Mouse (Mus musculus) ovary, adult 18-20 months (tissue): ENCODE data around the gene AL732309.1.

Experiments used
- DNase-seq: peaks from one replicate; pipeline ENCODE4 v3.0.0; 2022; ENCODE audit warnings: low spot score, mixed read lengths

Gene AL732309.1

GRCm38 (mm10) chr2:25246183-25247072 lies at the start of gene AL732309.1:
AL732309.1 (minus strand) TSS chr2:25246863.
- DNase-seq = no peak

- no peak for DNase-seq
Measured at GRCm38 (mm10) chr2:25293706-25294105, 47.0 kb upstream of the AL732309.1 start.

GRCm38 (mm10) chr2:25292856-25293255 lies 46.2 kb upstream of the AL732309.1 start:
- no peak for DNase-seq

- no peak for DNase-seq
Measured at GRCm38 (mm10) chr2:25292054-25292544, 45.4 kb upstream of the AL732309.1 start.

- no peak for DNase-seq
Measured at GRCm38 (mm10) chr2:25291184-25292053, 44.8 kb upstream of the AL732309.1 start.

- DNase-seq = no peak
Measured at GRCm38 (mm10) chr2:25290816-25291130, 44.1 kb upstream of the AL732309.1 start.

- no peak for DNase-seq
Measured at GRCm38 (mm10) chr2:25290101-25290815, 43.6 kb upstream of the AL732309.1 start.

GRCm38 (mm10) chr2:25289651-25290050 lies 43.0 kb upstream of the AL732309.1 start, which contains the start of gene Lrrc26:
Lrrc26 (plus strand) TSS chr2:25289915.
- no peak for DNase-seq

GRCm38 (mm10) chr2:25288734-25289345 lies 42.2 kb upstream of the AL732309.1 start:
- DNase-seq = no peak

GRCm38 (mm10) chr2:25287927-25288649 lies 41.4 kb upstream of the AL732309.1 start, which contains the start of gene Tmem210:
Tmem210 (plus strand) TSS chr2:25288145.
- no peak for DNase-seq

GRCm38 (mm10) chr2:25286837-25287636 lies 40.4 kb upstream of the AL732309.1 start:
- DNase-seq = no peak

GRCm38 (mm10) chr2:25286314-25286713 lies 39.7 kb upstream of the AL732309.1 start:
- no peak for DNase-seq

GRCm38 (mm10) chr2:25285551-25285950 lies 38.9 kb upstream of the AL732309.1 start:
- DNase-seq = no peak

- DNase-seq = no peak
Measured at GRCm38 (mm10) chr2:25278928-25279882, 32.5 kb upstream of the AL732309.1 start.

GRCm38 (mm10) chr2:25273010-25273409 lies 26.3 kb upstream of the AL732309.1 start:
- DNase-seq = no peak

GRCm38 (mm10) chr2:25272515-25272914 lies 25.9 kb upstream of the AL732309.1 start:
- DNase-seq = no peak

- peak; percentile 92 for DNase-seq
Measured at GRCm38 (mm10) chr2:25271827-25272511, 25.3 kb upstream of the AL732309.1 start, which contains the start of the genes Ssna1 and Anapc2. Ssna1 (minus strand) TSS chr2:25272438. Anapc2 (plus strand) TSS chr2:25272478.

GRCm38 (mm10) chr2:25267746-25268309 lies 21.2 kb upstream of the AL732309.1 start:
- no peak for DNase-seq
